Mouse (Mus musculus): Measurements from ENCODE around the gene Rasgef1a. TPM values are rescaled to one million over a fixed set of nuclear protein-coding genes. Genes with fewer than 3 reads are reported as not detected.

Rasgef1a gene
- polyA plus RNA-seq, 1 experiment from 2014 or later = 1.5 TPM

GRCm38 (mm10) chr6:118015971-118016370, 4.7 kb downstream of the Rasgef1a start:
- ATAC-seq = peak; percentile 78
- Histone ChIP-seq H3K9ac (ENCODE audit: low read length) (no peak overlapping the region), H3K9me3 (replicated peaks; ENCODE audit: control insufficient read depth, low read length) (no peaks in the 10 kb centered on the region), H3K4me3 (ENCODE audit: low read depth, low read length) (no peak overlapping the region), H3K36me3 (ENCODE audit: control insufficient read depth, insufficient read depth, low read length) (no peaks in the 10 kb centered on the region), H3K4me2 (ENCODE audit: low read length) (no peak overlapping the region), H3K27ac (ENCODE audit: low read depth, low read length) (peak overlapping the region; percentile 39; the same call in 1 of the 2 replicates), H3K27me3 (replicated peaks; ENCODE audit: control insufficient read depth, insufficient read depth, low read length) (peaks cover 19% of the 10 kb centered on the region), H3K4me1 (ENCODE audit: control insufficient read depth, insufficient read depth, low read length) (peaks cover 7% of the 10 kb centered on the region)
- 47% methylated on average over 3 of the region's 3 CpGs for WGBS
- peak; percentile 86 for DNase-seq (ENCODE audit: low spot score)

- no peak overlapping the region for H3K4me3 ChIP-seq (ENCODE audit: low read depth, low read length)
- H3K9ac ChIP-seq (ENCODE audit: low read length) = no peak overlapping the region
- no peaks in the 10 kb centered on the region for H3K36me3 ChIP-seq (ENCODE audit: control insufficient read depth, insufficient read depth, low read length)
- 78% methylated on average over 5 of the region's 5 CpGs for WGBS
- H3K27me3 ChIP-seq (replicated peaks; ENCODE audit: control insufficient read depth, insufficient read depth, low read length) = no peaks in the 10 kb centered on the region
- DNase-seq (ENCODE audit: low spot score) (no peak), ATAC-seq (no peak)
- peaks cover 7% of the 10 kb centered on the region for H3K4me1 ChIP-seq (ENCODE audit: control insufficient read depth, insufficient read depth, low read length)
- no peak overlapping the region for H3K27ac ChIP-seq (ENCODE audit: low read depth, low read length)
- no peak overlapping the region for H3K4me2 ChIP-seq (ENCODE audit: low read length)
- H3K9me3 ChIP-seq (replicated peaks; ENCODE audit: control insufficient read depth, low read length) = no peaks in the 10 kb centered on the region
Measured at GRCm38 (mm10) chr6:118018666-118019065, 7.4 kb downstream of the Rasgef1a start.

- Histone ChIP-seq H3K27ac (ENCODE audit: low read depth, low read length) (no peak overlapping the region), H3K9ac (ENCODE audit: low read length) (no peak overlapping the region), H3K27me3 (replicated peaks; ENCODE audit: control insufficient read depth, insufficient read depth, low read length) (no peaks in the 10 kb centered on the region), H3K4me1 (ENCODE audit: control insufficient read depth, insufficient read depth, low read length) (peaks cover 7% of the 10 kb centered on the region), H3K4me3 (ENCODE audit: low read depth, low read length) (no peak overlapping the region), H3K9me3 (replicated peaks; ENCODE audit: control insufficient read depth, low read length) (no peaks in the 10 kb centered on the region), H3K4me2 (ENCODE audit: low read length) (no peak overlapping the region), H3K36me3 (ENCODE audit: control insufficient read depth, insufficient read depth, low read length) (no peaks in the 10 kb centered on the region)
- 21% methylated on average over 7 of the region's 7 CpGs for WGBS
- ATAC-seq = peak; percentile 61; the same call in 1 of the 2 replicates
- peak; percentile 84 for DNase-seq (ENCODE audit: low spot score)
Measured at GRCm38 (mm10) chr6:118019569-118019968, 8.3 kb downstream of the Rasgef1a start.

GRCm38 (mm10) chr6:118022898-118023635, 11.8 kb downstream of the Rasgef1a start:
- no peak overlapping the region for H3K4me3 ChIP-seq (ENCODE audit: low read depth, low read length)
- H3K36me3 ChIP-seq (ENCODE audit: control insufficient read depth, insufficient read depth, low read length) = no peaks in the 10 kb centered on the region
- no peaks in the 10 kb centered on the region for H3K9me3 ChIP-seq (replicated peaks; ENCODE audit: control insufficient read depth, low read length)
- no peak overlapping the region for H3K27ac ChIP-seq (ENCODE audit: low read depth, low read length)
- ATAC-seq (no peak), DNase-seq (ENCODE audit: low spot score) (no peak)
- no peak overlapping the region for H3K9ac ChIP-seq (ENCODE audit: low read length)
- no peak overlapping the region for H3K4me2 ChIP-seq (ENCODE audit: low read length)
- H3K27me3 ChIP-seq (replicated peaks; ENCODE audit: control insufficient read depth, insufficient read depth, low read length) = no peaks in the 10 kb centered on the region
- WGBS = 70% methylated on average over 15 of the region's 15 CpGs
- no peaks in the 10 kb centered on the region; the same call in 1 of the 2 replicates for H3K4me1 ChIP-seq (ENCODE audit: control insufficient read depth, insufficient read depth, low read length)

GRCm38 (mm10) chr6:118027036-118027435, 15.8 kb downstream of the Rasgef1a start:
- Histone ChIP-seq H3K27ac (ENCODE audit: low read depth, low read length) (no peak overlapping the region), H3K9me3 (replicated peaks; ENCODE audit: control insufficient read depth, low read length) (no peaks in the 10 kb centered on the region), H3K9ac (ENCODE audit: low read length) (no peak overlapping the region), H3K4me1 (ENCODE audit: control insufficient read depth, insufficient read depth, low read length) (no peaks in the 10 kb centered on the region), H3K36me3 (ENCODE audit: control insufficient read depth, insufficient read depth, low read length) (no peaks in the 10 kb centered on the region), H3K4me3 (ENCODE audit: low read depth, low read length) (no peak overlapping the region), H3K27me3 (replicated peaks; ENCODE audit: control insufficient read depth, insufficient read depth, low read length) (no peaks in the 10 kb centered on the region), H3K4me2 (ENCODE audit: low read length) (no peak overlapping the region)
- DNase-seq (ENCODE audit: low spot score) = no peak
- ATAC-seq = no peak
- 88% methylated on average over 3 of the region's 3 CpGs for WGBS

- no peak overlapping the region for H3K4me2 ChIP-seq (ENCODE audit: low read length)
- no peak overlapping the region for H3K9ac ChIP-seq (ENCODE audit: low read length)
- no peaks in the 10 kb centered on the region for H3K36me3 ChIP-seq (ENCODE audit: control insufficient read depth, insufficient read depth, low read length)
- no peaks in the 10 kb centered on the region for H3K9me3 ChIP-seq (replicated peaks; ENCODE audit: control insufficient read depth, low read length)
- no peak overlapping the region for H3K4me3 ChIP-seq (ENCODE audit: low read depth, low read length)
- ATAC-seq (no peak), DNase-seq (ENCODE audit: low spot score) (no peak)
- H3K27ac ChIP-seq (ENCODE audit: low read depth, low read length) = no peak overlapping the region
- no peaks in the 10 kb centered on the region for H3K4me1 ChIP-seq (ENCODE audit: control insufficient read depth, insufficient read depth, low read length)
- no peaks in the 10 kb centered on the region for H3K27me3 ChIP-seq (replicated peaks; ENCODE audit: control insufficient read depth, insufficient read depth, low read length)
- 36% methylated on average over 1 of the region's 1 CpGs for WGBS
Measured at GRCm38 (mm10) chr6:118031467-118031866, 20.2 kb downstream of the Rasgef1a start.

GRCm38 (mm10) chr6:118035639-118036038, 24.4 kb downstream of the Rasgef1a start:
- Histone ChIP-seq H3K9me3 (replicated peaks; ENCODE audit: control insufficient read depth, low read length) (no peaks in the 10 kb centered on the region), H3K9ac (ENCODE audit: low read length) (no peak overlapping the region), H3K4me2 (ENCODE audit: low read length) (no peak overlapping the region), H3K27me3 (replicated peaks; ENCODE audit: control insufficient read depth, insufficient read depth, low read length) (no peaks in the 10 kb centered on the region), H3K36me3 (ENCODE audit: control insufficient read depth, insufficient read depth, low read length) (no peaks in the 10 kb centered on the region), H3K4me3 (ENCODE audit: low read depth, low read length) (no peak overlapping the region), H3K4me1 (ENCODE audit: control insufficient read depth, insufficient read depth, low read length) (no peaks in the 10 kb centered on the region), H3K27ac (ENCODE audit: low read depth, low read length) (no peak overlapping the region)
- WGBS = 75% methylated on average over 6 of the region's 6 CpGs
- ATAC-seq = no peak
- DNase-seq (ENCODE audit: low spot score) = no peak

- DNase-seq (ENCODE audit: low spot score) = no peak
- no peak overlapping the region for H3K27ac ChIP-seq (ENCODE audit: low read depth, low read length)
- H3K36me3 ChIP-seq (ENCODE audit: control insufficient read depth, insufficient read depth, low read length) = no peaks in the 10 kb centered on the region
- H3K9ac ChIP-seq (ENCODE audit: low read length) = no peak overlapping the region
- H3K27me3 ChIP-seq (replicated peaks; ENCODE audit: control insufficient read depth, insufficient read depth, low read length) = no peaks in the 10 kb centered on the region
- 82% methylated on average over 9 of the region's 9 CpGs for WGBS
- H3K4me3 ChIP-seq (ENCODE audit: low read depth, low read length) = no peak overlapping the region
- no peak overlapping the region for H3K4me2 ChIP-seq (ENCODE audit: low read length)
- ATAC-seq = no peak
- no peaks in the 10 kb centered on the region for H3K9me3 ChIP-seq (replicated peaks; ENCODE audit: control insufficient read depth, low read length)
- no peaks in the 10 kb centered on the region for H3K4me1 ChIP-seq (ENCODE audit: control insufficient read depth, insufficient read depth, low read length)
Measured at GRCm38 (mm10) chr6:118036118-118036805, 25.0 kb downstream of the Rasgef1a start.

- WGBS = 74% methylated on average over 5 of the region's 5 CpGs
- no peak overlapping the region for H3K4me3 ChIP-seq (ENCODE audit: low read depth, low read length)
- H3K36me3 ChIP-seq (ENCODE audit: control insufficient read depth, insufficient read depth, low read length) = no peaks in the 10 kb centered on the region
- no peaks in the 10 kb centered on the region for H3K9me3 ChIP-seq (replicated peaks; ENCODE audit: control insufficient read depth, low read length)
- H3K4me2 ChIP-seq (ENCODE audit: low read length) = no peak overlapping the region
- H3K4me1 ChIP-seq (ENCODE audit: control insufficient read depth, insufficient read depth, low read length) = no peaks in the 10 kb centered on the region
- ATAC-seq (no peak), DNase-seq (ENCODE audit: low spot score) (no peak)
- no peak overlapping the region for H3K27ac ChIP-seq (ENCODE audit: low read depth, low read length)
- H3K9ac ChIP-seq (ENCODE audit: low read length) = no peak overlapping the region
- H3K27me3 ChIP-seq (replicated peaks; ENCODE audit: control insufficient read depth, insufficient read depth, low read length) = no peaks in the 10 kb centered on the region
Measured at GRCm38 (mm10) chr6:118036866-118037265, 25.6 kb downstream of the Rasgef1a start.

Data from forebrain, embryonic 14.5 days (tissue).